Mouse (Mus musculus): ENCODE measurements around the gene Nr1h4. TPM values are rescaled to one million over a fixed set of nuclear protein-coding genes. Genes with fewer than 3 reads are reported as not detected.

Gene Nr1h4
- total RNA-seq, 2 experiments from 2014 or later, result 0.72 to 1.1 TPM

- intact Hi-C loops (cut with DNase I), result no loop called here
Observed at GRCm38 (mm10) chr10:89483812-89484602, 49.4 kb downstream of the Nr1h4 start.

DNA sequence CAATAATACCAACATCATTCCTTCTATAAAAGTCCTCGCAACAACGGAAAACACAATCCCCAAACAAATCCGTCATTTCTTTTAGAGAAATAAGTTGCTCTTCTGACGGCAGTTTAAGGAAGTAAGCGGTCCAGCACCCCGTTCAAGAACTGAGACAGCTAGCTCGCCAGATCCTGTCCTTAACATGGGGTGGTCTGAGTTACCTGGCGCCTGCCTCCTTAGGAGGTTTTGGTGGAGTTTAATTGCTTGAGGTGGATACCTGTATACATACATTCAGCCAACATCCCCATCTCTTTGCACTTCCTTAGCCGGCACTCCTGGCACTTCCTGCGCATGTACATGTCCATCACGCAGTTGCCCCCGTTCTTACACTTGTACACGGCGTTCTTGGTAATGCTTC is 50.3 kb downstream of the Nr1h4 start:
- intact Hi-C loops (cut with DNase I), result no loop called here
- DNase-seq, result no peak

More at GRCm38 (mm10) chr10:89483812-89484602, 49.4 kb downstream of the Nr1h4 start:
- DNase-seq, result no peak

DNA sequence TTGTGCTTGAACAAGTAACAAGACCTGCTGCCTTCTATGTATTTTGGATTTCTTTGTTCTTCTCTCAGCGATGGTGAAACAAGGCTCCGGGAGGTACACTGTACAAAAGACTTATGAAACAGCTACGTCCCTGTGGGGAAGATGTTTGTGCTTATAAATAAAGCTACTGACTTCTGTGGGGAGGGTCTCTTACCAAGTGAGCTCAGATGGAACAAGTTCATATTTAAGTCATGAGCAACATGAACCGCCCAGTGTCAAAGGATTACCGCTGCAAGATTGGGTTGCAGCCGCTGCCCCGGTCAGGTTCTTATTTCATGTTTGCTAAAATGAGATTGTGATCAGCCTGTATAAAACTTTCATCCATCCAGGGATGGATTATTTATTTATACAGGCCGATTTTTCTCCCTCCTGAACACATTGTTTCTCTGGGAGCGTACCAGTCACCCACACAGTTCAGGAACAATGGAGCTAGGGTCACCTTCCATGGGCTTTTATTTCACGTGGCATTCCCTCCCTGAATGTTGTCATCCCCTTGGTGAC is 51.2 kb downstream of the Nr1h4 start:
- intact Hi-C loops (cut with DNase I), result no loop called here

DNA sequence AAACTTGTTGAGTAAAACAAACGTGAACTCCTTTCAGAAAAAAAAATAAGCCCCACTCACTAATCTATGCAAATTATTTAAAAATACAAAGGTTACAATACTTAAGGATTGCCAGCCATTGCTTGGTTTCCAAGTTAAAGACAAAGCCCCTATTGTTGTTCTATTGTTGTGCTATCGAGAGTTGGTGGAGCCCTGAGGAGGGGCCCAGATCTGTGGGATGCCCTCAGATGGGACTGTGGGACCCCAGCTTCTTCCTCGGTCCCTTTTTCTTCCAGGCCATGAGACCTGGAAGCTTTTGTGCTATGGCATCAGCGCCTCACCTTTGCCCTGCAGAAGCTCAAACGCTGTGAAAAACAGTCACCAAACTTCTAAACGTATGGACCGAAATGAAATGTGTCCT is 51.7 kb downstream of the Nr1h4 start:
- intact Hi-C loops (cut with DNase I), result no loop called here
- DNase-seq, result no peak

More for the DNA sequence above, 51.2 kb downstream of the Nr1h4 start:
- DNase-seq, result no peak

- intact Hi-C loops (cut with DNase I), result no loop called here
- no peak for DNase-seq
Observed at GRCm38 (mm10) chr10:89478766-89479165, 54.6 kb downstream of the Nr1h4 start.

DNA sequence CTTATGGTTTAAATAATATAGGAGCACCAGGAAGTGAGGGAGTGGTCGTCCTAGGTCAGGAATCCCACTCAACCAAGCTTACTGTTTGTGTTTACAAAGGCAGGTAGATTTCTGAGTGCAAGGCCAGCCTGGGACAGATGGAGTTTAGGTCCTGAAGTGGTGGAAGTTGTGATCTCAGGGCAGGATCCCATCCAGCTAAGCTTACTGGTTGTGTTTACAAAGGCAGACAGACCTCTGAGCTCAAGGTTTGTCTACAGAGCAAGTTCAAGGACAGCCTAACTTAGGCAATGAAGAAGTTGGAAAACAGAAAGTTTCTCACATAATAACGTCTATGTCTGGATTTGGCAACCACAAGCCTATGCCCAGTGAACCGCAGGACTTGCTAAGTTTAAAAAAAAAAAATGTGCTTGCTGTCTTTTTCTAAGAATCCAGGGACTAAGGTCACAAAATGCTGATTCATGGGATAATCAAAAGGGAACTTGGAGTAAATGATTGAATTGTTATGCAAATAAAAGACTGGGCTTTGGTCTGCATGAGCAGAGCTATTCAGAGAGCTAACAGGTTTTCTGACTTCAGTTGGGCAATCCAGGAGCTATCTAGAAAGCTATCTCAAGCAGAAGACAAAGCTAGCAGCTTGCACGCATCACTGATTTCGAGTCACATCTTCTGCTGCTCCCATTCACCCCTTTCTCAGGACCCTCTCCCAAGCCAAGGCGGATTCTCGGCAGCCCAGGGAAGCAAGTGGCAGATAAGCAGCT is 62.6 kb downstream of the Nr1h4 start:
- no peak for DNase-seq
- intact Hi-C loops (cut with DNase I), result no loop called here

- DNase-seq, result no peak
- intact Hi-C loops (cut with DNase I), result loop anchor here (5.0 kb wide), 2 partner anchors 67 to 357 kb away; partner anchors contain the start of gene Nr1h4
Observed at GRCm38 (mm10) chr10:89464760-89465405, 68.5 kb downstream of the Nr1h4 start.

DNA sequence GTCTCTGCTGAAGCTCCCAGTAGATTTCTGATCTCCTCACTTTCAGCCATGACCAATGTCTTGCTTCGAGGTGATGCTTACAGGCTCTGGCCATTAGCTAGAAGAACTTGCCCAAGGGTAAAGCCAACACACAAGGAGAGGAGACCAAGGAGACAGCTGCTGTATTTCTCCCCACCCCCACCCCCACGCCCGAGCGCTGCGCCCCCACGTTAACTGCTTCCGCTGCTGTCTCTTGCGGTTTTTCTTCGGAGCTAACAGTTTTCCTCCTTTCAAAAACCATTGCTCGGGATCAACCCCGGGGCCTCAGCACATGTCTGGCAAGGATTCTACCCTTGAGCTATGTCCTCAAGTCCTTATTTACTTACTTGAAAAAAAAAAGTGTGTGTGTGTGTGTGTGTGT is 70.5 kb downstream of the Nr1h4 start:
- intact Hi-C loops (cut with DNase I), result loop anchor here (1.0 to 5.0 kb wide), 3 partner anchors 69 to 359 kb away; partner anchors contain the start of gene Nr1h4
- DNase-seq, result no peak

DNA sequence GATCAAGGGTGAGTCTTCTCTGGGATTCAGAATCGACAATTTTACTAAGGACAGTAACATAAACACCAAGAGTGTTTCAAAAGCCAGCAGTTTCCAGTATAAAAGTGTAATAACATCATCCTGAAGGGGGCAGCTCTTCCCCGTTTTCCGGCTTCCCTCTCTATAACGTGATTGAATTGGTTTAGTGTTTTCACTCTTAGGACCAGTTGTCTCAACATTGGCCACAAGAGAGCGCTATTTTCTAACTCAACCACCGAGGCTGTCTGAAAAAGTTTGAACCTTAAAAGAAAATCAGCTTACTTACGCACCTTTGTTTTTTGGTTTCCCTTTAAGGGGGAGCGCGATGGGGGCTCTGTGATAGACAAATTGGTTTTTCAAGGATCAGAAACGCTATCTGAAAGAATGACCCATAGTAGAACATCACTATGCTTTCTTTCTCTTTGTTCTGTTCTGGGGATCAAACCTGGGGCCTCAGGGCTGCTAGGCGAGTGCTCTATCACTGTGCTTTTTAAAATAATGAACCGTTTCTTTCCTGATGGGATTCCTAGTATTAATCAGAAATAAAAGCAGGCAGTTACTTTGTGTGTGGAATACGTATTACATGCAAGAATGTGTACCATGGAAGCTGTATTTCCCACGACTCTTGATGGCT is 71.4 kb downstream of the Nr1h4 start:
- intact Hi-C loops (cut with DNase I), result loop anchor here (1.0 to 5.0 kb wide), 3 partner anchors 70 to 360 kb away; partner anchors contain the start of gene Nr1h4

DNA sequence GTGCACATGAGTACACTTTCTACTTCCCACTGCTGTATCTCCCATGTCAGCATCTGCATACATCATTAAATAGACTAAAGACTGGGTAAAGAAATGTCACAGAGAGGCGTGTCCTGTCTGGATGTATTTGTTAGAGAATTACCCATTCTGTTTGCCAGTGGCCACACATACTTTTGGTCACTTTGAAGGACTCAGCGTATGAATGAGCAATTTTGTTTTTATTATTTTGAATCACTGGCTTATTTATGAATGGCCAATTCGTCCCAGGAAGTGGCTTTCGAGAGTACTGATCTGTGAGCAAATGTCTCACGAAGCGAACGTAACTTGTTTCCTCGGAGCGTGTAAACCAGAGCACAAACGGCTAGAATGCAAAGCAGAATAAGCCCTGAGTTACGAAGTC is 72.4 kb downstream of the Nr1h4 start:
- intact Hi-C loops (cut with DNase I), result loop anchor here (5.0 kb wide), 2 partner anchors 71 to 361 kb away; partner anchors contain the start of gene Nr1h4
- no peak for DNase-seq

More for the DNA sequence above, 71.4 kb downstream of the Nr1h4 start:
- DNase-seq, result peak; percentile 89 to 93

GRCm38 (mm10) chr10:89458770-89459169 is 74.6 kb downstream of the Nr1h4 start:
- intact Hi-C loops (cut with DNase I), result loop anchor here (5.0 kb wide), 1 partner anchor 131 kb away; no protein-coding TSS in a partner anchor
- DNase-seq, result peak; percentile 21 to 29

- no peak for DNase-seq
- intact Hi-C loops (cut with DNase I), result no loop called here
Observed at GRCm38 (mm10) chr10:89453794-89454193, 79.6 kb downstream of the Nr1h4 start.

DNA sequence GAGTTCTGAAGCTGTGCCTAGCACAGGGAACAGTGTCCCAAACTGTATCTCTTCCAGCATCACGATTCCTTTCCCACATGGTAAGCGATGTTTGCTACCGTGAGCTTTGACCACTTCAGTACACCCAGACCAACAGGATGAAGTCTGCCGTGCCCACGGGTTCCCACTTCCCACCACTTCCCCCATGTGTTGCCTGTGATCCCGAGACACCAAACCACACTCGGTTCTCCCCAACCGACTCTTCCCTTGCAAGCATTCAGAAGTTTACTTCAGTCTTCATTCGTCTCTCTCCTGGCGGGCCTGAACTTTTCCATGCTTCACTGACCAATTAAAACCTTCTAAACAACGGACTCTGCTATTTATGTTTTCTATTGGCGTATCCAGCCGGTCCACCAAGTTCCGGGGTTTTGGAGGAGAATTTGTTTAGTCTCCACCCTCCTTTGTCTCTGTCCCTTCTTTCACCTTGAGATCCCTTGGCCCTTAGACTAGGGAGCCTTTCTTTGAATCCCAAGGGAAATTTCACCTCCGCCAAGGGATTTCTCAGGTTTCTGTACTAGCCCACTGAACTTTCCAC is 80.2 kb downstream of the Nr1h4 start:
- intact Hi-C loops (cut with DNase I), result no loop called here
- DNase-seq, result no peak

DNA sequence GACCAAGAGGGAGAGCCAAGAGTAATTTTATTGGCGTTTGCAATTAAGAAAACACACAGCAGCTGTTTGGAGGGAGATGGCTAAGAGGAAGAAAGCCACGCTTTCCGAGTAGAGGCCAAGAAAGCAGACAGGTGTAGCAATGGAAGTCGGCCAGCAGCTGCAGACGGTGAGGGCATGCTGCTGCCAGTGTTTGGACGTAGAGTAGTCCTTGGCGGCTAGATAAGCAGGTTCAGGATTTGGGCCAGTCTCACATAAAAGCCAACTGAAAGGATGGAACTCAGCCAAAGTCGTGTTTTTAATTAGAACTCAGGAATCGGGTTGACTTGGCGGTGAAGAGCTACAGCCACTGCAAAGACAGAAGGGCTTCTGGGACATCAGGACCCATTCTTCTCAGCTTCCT is 83.0 kb downstream of the Nr1h4 start:
- intact Hi-C loops (cut with DNase I), result no loop called here

DNA sequence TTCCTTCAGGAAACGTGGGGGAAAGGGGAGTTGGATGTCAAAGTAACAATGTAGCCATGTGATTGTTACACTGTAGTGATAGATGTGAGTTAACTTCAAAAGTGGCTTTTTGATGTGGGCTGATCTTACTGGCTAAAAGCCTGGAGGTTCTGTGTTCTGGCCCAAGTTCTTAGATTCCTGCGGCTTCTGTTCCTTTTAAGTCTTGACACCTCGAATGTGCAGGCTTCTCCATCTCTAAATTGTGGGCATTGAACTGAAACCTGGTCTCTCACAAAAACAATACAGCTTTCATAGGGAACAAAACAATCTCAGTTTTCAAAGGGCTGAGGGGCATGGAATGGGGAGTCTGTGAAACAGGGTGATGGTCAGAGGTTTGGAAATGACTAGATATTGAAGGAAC is 89.0 kb downstream of the Nr1h4 start:
- intact Hi-C loops (cut with DNase I), result no loop called here
- no peak for DNase-seq

More for the DNA sequence above, 83.0 kb downstream of the Nr1h4 start:
- DNase-seq, result peak in 1 of 2 experiments; percentile 19

GRCm38 (mm10) chr10:89443623-89444151 is 89.7 kb downstream of the Nr1h4 start, which contains the start of gene Gas2l3:
TSS of gene Gas2l3 (minus strand) at chr10:89443967.
- DNase-seq, result peak; percentile 89 to 90
- intact Hi-C loops (cut with DNase I), result no loop called here

- peak in 1 of 2 experiments; percentile 33 for DNase-seq
- intact Hi-C loops (cut with DNase I), result no loop called here
Observed at GRCm38 (mm10) chr10:89443115-89443622, 90.2 kb downstream of the Nr1h4 start.

DNA sequence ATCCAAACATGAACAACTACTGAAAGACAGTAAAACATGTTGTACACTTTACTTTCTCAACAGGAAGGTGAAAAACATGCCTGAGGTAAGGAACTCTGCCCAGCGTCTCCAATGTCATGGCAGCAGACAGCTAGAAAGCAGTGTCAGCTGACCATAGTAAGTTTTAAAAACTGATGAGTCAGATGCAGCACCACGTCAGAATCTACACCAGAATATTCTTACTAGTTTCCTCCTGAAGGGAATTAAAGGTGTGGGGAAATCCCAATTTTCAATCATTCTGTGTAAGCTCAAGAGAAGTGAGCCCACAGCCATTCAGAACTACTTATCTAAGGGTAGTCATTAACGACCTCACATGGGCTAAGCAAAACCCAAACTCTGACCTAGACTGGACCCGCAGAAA is 90.7 kb downstream of the Nr1h4 start:
- DNase-seq, result peak in 1 of 2 experiments; percentile 6
- intact Hi-C loops (cut with DNase I), result no loop called here

DNA sequence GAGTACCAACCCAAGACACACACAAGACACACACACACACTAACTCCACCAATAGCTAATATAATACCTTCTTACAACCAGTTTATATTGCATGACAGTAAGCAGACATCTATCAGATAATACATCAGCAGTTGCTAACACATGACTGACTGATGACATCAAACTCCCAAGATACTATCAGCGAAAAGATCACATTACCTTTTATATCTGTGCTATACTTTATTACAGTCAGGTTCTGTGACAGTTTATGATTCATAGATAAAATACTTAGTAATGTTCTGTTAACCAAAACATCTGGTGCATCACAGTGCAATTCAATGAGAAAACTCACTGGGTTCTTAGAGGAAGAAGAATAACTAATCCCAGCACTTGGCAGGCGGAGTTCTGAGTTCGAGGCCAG is 91.4 kb downstream of the Nr1h4 start:
- DNase-seq, result no peak
- intact Hi-C loops (cut with DNase I), result no loop called here
